Mouse (Mus musculus) cortical plate, adult 2 months (tissue): ENCODE data around the gene Leo1. TPM values are rescaled to one million over a fixed set of nuclear protein-coding genes. Genes with fewer than 3 reads are reported as not detected.

Experiments
- H3K27ac ChIP-seq: fragments of 200-500 bp; 2 replicates; pipeline ENCODE4 v1.5.1; 2012; ENCODE audit warnings: low read length, control low read depth, inconsistent platforms; ENCODE audit not compliant: insufficient read depth
- H3K4me1 ChIP-seq: fragments of 200-500 bp; 2 replicates; pipeline ENCODE4 v1.6.1; 2011; ENCODE audit warnings: low read length; ENCODE audit not compliant: control insufficient read depth, insufficient read depth
- H3K4me3 ChIP-seq: fragments of 200-500 bp; 2 replicates; pipeline ENCODE4 v1.5.1; 2011; ENCODE audit warnings: mild to moderate bottlenecking, low read length, control low read depth; ENCODE audit not compliant: insufficient read depth
- CTCF ChIP-seq: fragments of 200-500 bp; IDR thresholded peaks from 2 replicates; pipeline ENCODE4 v1.5.1; 2011; ENCODE audit warnings: mild to moderate bottlenecking, control low read depth, low read length; ENCODE audit not compliant: insufficient read depth; ENCODE audit errors: extremely low read depth
- POLR2A ChIP-seq: fragments of 200-500 bp; IDR thresholded peaks from 2 replicates; pipeline ENCODE4 v1.6.1; 2011; ENCODE audit warnings: mild to moderate bottlenecking, low read length, control low read depth; ENCODE audit not compliant: insufficient read depth; ENCODE audit errors: extremely low read depth
- polyA plus RNA-seq: library from polyadenylated mRNA; depleted of rRNA; stranded (reverse); fragments of >200 nt; gene quantifications from 2 replicates; pipeline ENCODE4 v1.2.3, GENCODE M21; 2012; rRNA removed

The Leo1 gene
- polyA plus RNA-seq = 12.9 and 13.0 TPM in 2 replicates

- Histone ChIP-seq H3K4me1 (peaks cover 3% of the 10 kb centered on the region; the same call in 1 of the 2 replicates), H3K4me3 (peak within 1 kb of the TSS; percentile 96), H3K27ac (peak within 1 kb of the TSS; percentile 66)
- TF ChIP-seq CTCF = no peak
- TF ChIP-seq POLR2A = peak; percentile 70; the same call in 1 of the 2 replicates
Observed at GRCm38 (mm10) chr9:75440796-75441666, at the start of gene Leo1. Gene Leo1, plus strand, starts transcription at chr9:75441524.

- no peak for TF ChIP-seq POLR2A
- no peak for TF ChIP-seq CTCF
- Histone ChIP-seq H3K4me1 (no peaks in the 10 kb centered on the region), H3K27ac (no peak overlapping the region), H3K4me3 (no peak overlapping the region)
Observed at GRCm38 (mm10) chr9:75393251-75393650, 48.1 kb upstream of the Leo1 start.

GRCm38 (mm10) chr9:75395971-75396370, 45.4 kb upstream of the Leo1 start:
- Histone ChIP-seq H3K4me1 (no peaks in the 10 kb centered on the region), H3K4me3 (no peak overlapping the region), H3K27ac (no peak overlapping the region)
- no peak for TF ChIP-seq CTCF
- TF ChIP-seq POLR2A = no peak

GRCm38 (mm10) chr9:75399069-75399468, 42.3 kb upstream of the Leo1 start:
- TF ChIP-seq POLR2A (no peak), CTCF (no peak)
- no peak overlapping the region for H3K27ac ChIP-seq
- H3K4me1 ChIP-seq = peaks cover 4% of the 10 kb centered on the region; the same call in 1 of the 2 replicates
- H3K4me3 ChIP-seq = no peak overlapping the region

- Histone ChIP-seq H3K4me3 (no peak overlapping the region), H3K27ac (no peak overlapping the region), H3K4me1 (peaks cover 4% of the 10 kb centered on the region; the same call in 1 of the 2 replicates)
- TF ChIP-seq CTCF (no peak), POLR2A (no peak)
Observed at GRCm38 (mm10) chr9:75400639-75401038, 40.7 kb upstream of the Leo1 start.

- Histone ChIP-seq H3K4me1 (peaks cover 4% of the 10 kb centered on the region; the same call in 1 of the 2 replicates), H3K4me3 (no peak overlapping the region), H3K27ac (no peak overlapping the region)
- TF ChIP-seq POLR2A = no peak
- TF ChIP-seq CTCF = no peak
Observed at GRCm38 (mm10) chr9:75401593-75402504, 39.5 kb upstream of the Leo1 start.

GRCm38 (mm10) chr9:75403520-75403919, 37.8 kb upstream of the Leo1 start:
- TF ChIP-seq CTCF = no peak
- no peak for TF ChIP-seq POLR2A
- H3K4me3 ChIP-seq = no peak overlapping the region
- no peak overlapping the region for H3K27ac ChIP-seq
- peaks cover 4% of the 10 kb centered on the region; the same call in 1 of the 2 replicates for H3K4me1 ChIP-seq

GRCm38 (mm10) chr9:75406121-75406520, 35.2 kb upstream of the Leo1 start:
- H3K4me3 ChIP-seq = no peak overlapping the region
- H3K27ac ChIP-seq = no peak overlapping the region
- peaks cover 4% of the 10 kb centered on the region; the same call in 1 of the 2 replicates for H3K4me1 ChIP-seq
- TF ChIP-seq POLR2A (no peak), CTCF (no peak)

- no peak for TF ChIP-seq CTCF
- no peak for TF ChIP-seq POLR2A
- Histone ChIP-seq H3K4me3 (peak overlapping the region; percentile 12), H3K27ac (no peak overlapping the region)
Observed at GRCm38 (mm10) chr9:75407803-75408202, 33.5 kb upstream of the Leo1 start.

More at GRCm38 (mm10) chr9:75407803-75408202, 33.5 kb upstream of the Leo1 start:
- no peaks in the 10 kb centered on the region for H3K4me1 ChIP-seq
